Mouse (Mus musculus) intestine, embryonic 15.5 days (tissue): Measurements from ENCODE around the gene Sumo2. TPM values are rescaled to one million over a fixed set of nuclear protein-coding genes. Genes with fewer than 3 reads are reported as not detected.

Experiments
- ATAC-seq: fragments of 200-750 bp; cut with Nextera tagmentation; 2 replicates; pipeline ENCODE4 v1.8.0; 2017; ENCODE audit warnings: moderate TSS enrichment, moderate library complexity
- H3K27ac ChIP-seq: fragments of 300-500 bp; sonication (generic); 2 replicates; pipeline ENCODE4 v1.5.1; 2015; ENCODE audit warnings: mild to moderate bottlenecking, inconsistent platforms
- H3K27me3 ChIP-seq: fragments of 300-500 bp; sonication (generic); replicated peaks from 2 replicates; pipeline ENCODE4 v1.6.1; 2015; ENCODE audit warnings: inconsistent platforms
- H3K36me3 ChIP-seq: fragments of 300-500 bp; sonication (generic); 2 replicates; pipeline ENCODE4 v1.6.1; 2015; ENCODE audit warnings: inconsistent platforms
- H3K4me1 ChIP-seq: fragments of 300-500 bp; sonication (generic); replicated peaks from 2 replicates; pipeline ENCODE4 v1.6.1; 2015; ENCODE audit warnings: inconsistent platforms
- H3K4me2 ChIP-seq: fragments of 300-500 bp; sonication (generic); replicated peaks from 2 replicates; pipeline ENCODE4 v1.6.1; 2015; ENCODE audit warnings: mild to moderate bottlenecking, inconsistent platforms
- H3K4me3 ChIP-seq: fragments of 300-500 bp; sonication (generic); replicated peaks from 2 replicates; pipeline ENCODE4 v1.5.1; 2015; ENCODE audit warnings: inconsistent platforms
- H3K9ac ChIP-seq: fragments of 300-500 bp; sonication (generic); 2 replicates; pipeline ENCODE4 v1.6.1; 2015; ENCODE audit warnings: inconsistent platforms
- H3K9me3 ChIP-seq: fragments of 300-500 bp; sonication (generic); 2 replicates; pipeline ENCODE4 v1.6.1; 2016; ENCODE audit warnings: inconsistent platforms
- WGBS: fragments of 180-500 bp; shearing (Covaris S2); methylation state at CpG from one replicate; pipeline ENCODE4 v1.1.7; 2015; 5-methylcytosine and 5-hydroxymethylcytosine counted together
- polyA plus RNA-seq: library from polyadenylated mRNA; unstranded; fragments of >200 nt; fragmentation: Nextera tagmentation; extraction: Ambion mirVana; gene quantifications from 2 replicates; pipeline ENCODE4 v1.2.1, GENCODE M21; 2015

Sumo2 gene
- 766 and 860 TPM in 2 replicates for polyA plus RNA-seq

DNA sequence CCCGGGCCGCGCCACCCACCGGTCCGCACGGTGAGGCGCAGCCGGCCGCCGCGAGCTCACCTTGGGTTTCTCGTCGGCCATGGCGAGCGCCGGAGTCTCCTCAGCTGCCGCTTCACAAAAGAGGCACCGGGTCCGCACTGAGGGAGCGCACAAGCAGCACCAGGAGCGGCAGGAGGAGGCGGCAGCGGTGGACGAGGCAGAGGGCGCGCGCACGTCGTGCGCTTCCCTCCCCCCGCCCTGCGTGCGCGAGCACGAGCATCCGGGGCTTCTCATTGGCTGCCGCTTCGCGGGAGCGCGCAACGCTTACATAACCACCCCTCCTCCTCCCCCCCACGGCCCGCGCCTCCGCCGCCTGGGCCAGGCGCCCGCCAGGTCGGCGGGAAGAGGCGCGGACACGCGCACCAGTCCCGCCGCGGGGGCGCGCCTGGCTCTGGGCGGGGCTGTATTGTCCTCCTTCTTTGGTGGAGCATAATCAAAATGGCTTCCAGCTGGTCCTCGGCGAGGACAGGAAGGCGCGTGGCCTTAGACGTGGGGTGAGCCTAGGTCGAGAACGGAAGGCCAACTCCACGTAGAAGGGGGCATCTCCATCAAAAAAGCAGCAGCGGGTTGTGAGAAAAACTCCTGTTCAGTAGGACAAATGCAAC, at the start of gene Sumo2:
Sumo2 (minus strand) TSS at position 239 of the 644 bp plus-strand sequence.
- WGBS: 2% methylated on average over 69 of the region's 70 CpGs
- peak; percentile 96 for ATAC-seq
- Histone ChIP-seq H3K27ac (peak within 1 kb of the TSS; percentile 100), H3K9me3 (no peaks in the 10 kb centered on the region), H3K36me3 (peaks cover 17% of the 10 kb centered on the region), H3K4me1 (0 out of 2 replicates have a peak, but pooled peaks cover 6% of the 10 kb centered on the region), H3K4me3 (peak within 1 kb of the TSS; percentile 94), H3K27me3 (no peaks in the 10 kb centered on the region), H3K4me2 (peak within 1 kb of the TSS; percentile 68), H3K9ac (peak within 1 kb of the TSS; percentile 98)

DNA sequence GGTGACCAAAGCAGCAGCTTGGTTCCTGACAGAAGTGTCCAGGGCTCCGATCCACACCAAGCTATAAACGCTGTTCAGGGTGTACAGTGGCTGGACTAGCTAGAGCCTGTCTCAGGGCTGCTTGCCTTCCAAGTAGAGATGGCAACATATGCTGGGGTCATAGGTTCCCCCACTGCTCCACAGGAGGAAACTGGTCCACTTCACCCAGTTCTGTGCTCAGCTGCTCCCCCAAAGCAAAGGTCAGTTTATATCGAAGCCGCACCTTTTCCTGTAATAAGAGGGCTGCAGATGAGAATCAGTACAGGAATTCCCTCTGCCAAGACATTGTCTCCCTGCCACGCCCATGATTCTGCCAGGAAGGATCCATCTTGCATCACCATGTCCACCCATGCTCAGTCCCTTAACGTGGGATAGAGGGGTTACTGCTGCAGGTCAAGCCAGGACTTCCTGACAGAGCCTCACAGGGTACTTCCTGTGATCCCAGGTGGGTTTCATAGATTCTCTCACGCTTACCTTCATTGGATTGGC, 49.6 kb upstream of the Sumo2 start:
- Histone ChIP-seq H3K27ac (no peak overlapping the region), H3K9me3 (no peaks in the 10 kb centered on the region), H3K36me3 (peaks cover 86% of the 10 kb centered on the region), H3K4me3 (no peak overlapping the region), H3K4me1 (no peaks in the 10 kb centered on the region), H3K9ac (no peak overlapping the region), H3K27me3 (no peaks in the 10 kb centered on the region), H3K4me2 (no peak overlapping the region)
- no peak for ATAC-seq
- 85% methylated on average over 7 of the region's 7 CpGs for WGBS

DNA sequence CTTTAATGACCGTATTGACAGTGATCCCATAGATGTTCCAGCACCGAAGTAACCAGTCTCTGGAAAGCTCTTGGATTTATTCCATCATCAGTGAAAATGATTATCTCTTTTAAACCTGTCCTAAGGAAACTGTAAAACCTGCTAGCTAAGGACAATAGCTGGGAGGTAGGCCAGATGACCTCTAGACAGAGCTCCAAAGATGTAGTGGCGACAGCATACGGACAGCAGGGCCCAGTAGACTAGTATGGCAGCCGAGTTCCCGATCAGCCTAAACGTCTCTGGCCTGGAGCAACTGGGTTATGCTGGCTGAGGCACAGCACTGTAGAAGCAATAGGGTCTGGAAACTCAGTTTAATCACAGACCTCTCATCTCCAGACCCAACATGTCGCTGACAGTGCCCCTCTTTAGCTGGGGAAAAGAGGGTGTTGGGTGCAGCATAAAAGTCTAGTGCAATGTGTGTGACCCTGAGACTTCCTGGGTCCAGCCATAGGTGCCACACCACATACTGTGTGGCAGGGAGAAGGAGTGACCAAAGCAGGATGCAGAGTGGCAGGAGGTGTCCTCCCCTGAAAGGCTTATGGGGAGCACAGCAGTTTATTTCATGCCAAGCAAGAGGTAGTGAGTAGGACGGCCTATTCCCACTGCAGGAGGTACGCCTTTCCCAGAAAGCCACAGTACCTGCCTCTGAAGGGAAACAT, 48.4 kb upstream of the Sumo2 start:
- 86% methylated on average over 10 of the region's 10 CpGs for WGBS
- H3K4me2 ChIP-seq: no peak overlapping the region
- no peak overlapping the region for H3K27ac ChIP-seq
- H3K36me3 ChIP-seq: peaks cover 82% of the 10 kb centered on the region
- no peaks in the 10 kb centered on the region for H3K9me3 ChIP-seq
- H3K4me1 ChIP-seq: no peaks in the 10 kb centered on the region
- no peak overlapping the region for H3K4me3 ChIP-seq
- H3K9ac ChIP-seq: no peak overlapping the region
- ATAC-seq: no peak
- H3K27me3 ChIP-seq: no peaks in the 10 kb centered on the region

DNA sequence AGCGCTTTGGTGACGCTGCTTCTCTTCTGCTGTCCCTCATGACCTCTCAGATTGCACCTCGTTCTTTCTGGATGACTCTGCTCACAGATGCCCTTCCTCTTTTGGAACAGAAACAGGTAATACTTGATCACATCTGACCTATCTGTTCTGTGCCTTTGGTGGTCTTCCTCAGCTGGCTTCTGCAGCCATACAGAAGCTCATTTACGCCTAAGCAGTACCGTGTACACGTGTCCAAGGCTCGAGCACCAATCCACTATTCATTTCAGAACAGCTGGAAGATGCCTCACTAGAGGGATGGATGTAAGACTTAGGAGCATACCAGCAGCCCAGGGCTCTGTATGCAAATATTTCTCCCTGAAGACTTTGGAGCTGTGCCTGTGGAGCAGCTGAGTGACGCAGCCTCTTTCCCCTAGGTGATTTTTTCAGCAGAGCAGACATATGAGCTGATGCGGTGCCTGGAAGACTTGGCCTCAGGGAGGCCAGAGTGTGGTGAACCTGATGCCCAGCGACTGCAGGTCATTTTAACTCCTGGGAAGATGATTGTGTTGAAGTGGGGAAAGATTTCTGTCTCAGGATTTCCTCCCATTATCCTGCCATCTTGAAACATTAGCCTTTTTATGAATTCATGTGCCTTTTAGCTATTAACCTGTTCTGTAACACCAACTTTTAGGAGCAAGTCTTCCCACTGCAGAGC, 47.0 kb upstream of the Sumo2 start:
- H3K36me3 ChIP-seq: peaks cover 82% of the 10 kb centered on the region

DNA sequence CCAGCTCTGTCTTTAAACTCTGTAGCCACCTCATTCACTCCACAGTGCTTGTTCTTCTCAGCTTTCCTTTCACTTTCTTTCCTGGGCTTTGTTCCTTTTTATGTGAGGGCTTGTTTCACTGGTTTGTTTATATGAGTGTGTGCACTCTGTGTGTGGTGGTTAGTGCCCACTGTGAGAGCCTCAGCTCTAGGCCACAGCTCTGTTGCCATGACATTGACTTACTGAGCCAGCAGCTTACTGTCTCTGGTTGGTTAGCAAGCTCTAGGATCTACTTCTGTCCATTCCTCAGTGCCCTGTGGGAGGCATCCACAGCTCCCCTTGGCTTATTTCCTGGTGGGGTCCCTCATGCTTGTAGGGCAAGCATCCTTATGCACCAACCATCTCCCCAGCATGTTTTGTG, 43.0 kb upstream of the Sumo2 start:
- no peak overlapping the region for H3K9ac ChIP-seq
- no peaks in the 10 kb centered on the region for H3K27me3 ChIP-seq
- H3K36me3 ChIP-seq: peaks cover 48% of the 10 kb centered on the region
- no peaks in the 10 kb centered on the region for H3K4me1 ChIP-seq
- no peak overlapping the region for H3K27ac ChIP-seq
- no peak for ATAC-seq
- no peaks in the 10 kb centered on the region for H3K9me3 ChIP-seq
- H3K4me3 ChIP-seq: no peak overlapping the region
- no peak overlapping the region for H3K4me2 ChIP-seq

More for the DNA sequence above, 47.0 kb upstream of the Sumo2 start:
- 81% methylated on average over 10 of the region's 10 CpGs for WGBS
- Histone ChIP-seq H3K9me3 (no peaks in the 10 kb centered on the region), H3K27me3 (no peaks in the 10 kb centered on the region), H3K4me2 (no peak overlapping the region), H3K4me3 (no peak overlapping the region), H3K4me1 (no peaks in the 10 kb centered on the region), H3K27ac (no peak overlapping the region), H3K9ac (no peak overlapping the region)
- ATAC-seq: no peak

DNA sequence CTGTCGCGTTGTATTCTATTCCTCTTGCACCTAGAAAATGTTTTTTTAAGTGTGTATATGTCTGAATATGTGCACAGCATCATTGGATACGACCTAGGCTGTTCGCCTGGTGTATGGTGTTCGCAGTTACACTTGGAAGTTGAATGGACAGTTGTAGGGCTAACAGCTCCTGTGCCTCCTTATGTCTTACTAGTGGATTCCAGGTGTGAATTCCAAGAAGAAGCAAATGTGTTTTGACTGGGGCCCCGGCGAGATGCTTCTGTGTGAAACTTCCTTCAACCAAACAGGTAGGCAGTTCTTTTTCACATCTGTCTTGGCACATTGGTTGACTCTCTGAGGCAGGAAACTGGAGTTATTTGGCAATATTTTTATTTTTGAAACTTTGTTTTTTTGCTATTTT, 28.9 kb upstream of the Sumo2 start:
- H3K4me2 ChIP-seq: peak overlapping the region; percentile 74
- ATAC-seq: no peak
- 13% methylated on average over 7 of the region's 7 CpGs for WGBS

DNA sequence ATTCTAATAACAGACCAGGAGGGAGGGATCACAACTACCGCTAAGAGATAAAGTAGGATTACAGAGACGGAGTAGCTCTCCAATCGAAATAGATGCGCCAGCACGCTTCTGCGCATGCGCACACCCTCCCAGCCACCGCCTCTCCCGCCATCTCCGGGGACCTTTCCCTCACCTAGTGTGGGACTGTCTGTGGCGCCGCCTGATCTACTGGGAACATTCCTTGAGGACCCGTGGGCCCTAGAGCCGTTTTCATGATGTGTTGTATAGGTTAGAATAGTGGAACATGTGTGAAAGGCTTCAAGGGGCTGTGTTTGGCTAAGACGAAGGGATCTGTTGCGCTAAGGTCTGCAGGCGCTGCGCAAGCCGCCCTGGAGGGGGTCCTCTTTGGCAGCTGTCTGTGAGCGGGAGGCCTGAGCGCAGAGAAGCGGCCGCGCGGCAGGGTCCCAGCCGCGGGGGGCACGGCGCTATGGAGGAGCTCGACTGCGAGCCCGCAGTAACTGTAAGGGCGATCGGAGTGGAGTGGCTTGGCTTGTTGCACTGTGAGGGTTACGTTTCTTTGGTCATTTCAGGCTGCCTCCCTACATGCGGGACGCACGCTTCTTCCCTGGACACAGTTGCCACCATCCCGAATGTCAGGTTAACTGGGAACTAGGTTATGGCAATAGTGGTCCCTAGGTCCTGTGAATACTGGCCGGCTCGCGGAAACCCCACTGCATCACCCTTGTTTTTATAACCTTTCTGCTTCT, 28.2 kb upstream of the Sumo2 start, which contains the start of gene Nup85:
Nup85 (plus strand) TSS at position 371 of the 746 bp plus-strand sequence.
- H3K36me3 ChIP-seq: peaks cover 22% of the 10 kb centered on the region
- peak within 1 kb of the TSS; percentile 88 for H3K4me3 ChIP-seq
- H3K27me3 ChIP-seq: no peaks in the 10 kb centered on the region
- peak within 1 kb of the TSS; percentile 70 for H3K9ac ChIP-seq
- under 1% methylated on average over 42 of the region's 42 CpGs for WGBS
- ATAC-seq: peak; percentile 96
- H3K4me1 ChIP-seq: 0 out of 2 replicates have a peak, but pooled peaks cover 12% of the 10 kb centered on the region
- no peaks in the 10 kb centered on the region for H3K9me3 ChIP-seq
- peak within 1 kb of the TSS; percentile 74 for H3K4me2 ChIP-seq
- peak within 1 kb of the TSS; percentile 80 for H3K27ac ChIP-seq

More for the DNA sequence above, 28.9 kb upstream of the Sumo2 start:
- Histone ChIP-seq H3K27me3 (no peaks in the 10 kb centered on the region), H3K9me3 (no peaks in the 10 kb centered on the region), H3K9ac (peak overlapping the region; percentile 70), H3K27ac (no peak overlapping the region), H3K36me3 (peaks cover 30% of the 10 kb centered on the region), H3K4me3 (peak overlapping the region; percentile 88), H3K4me1 (0 out of 2 replicates have a peak, but pooled peaks cover 12% of the 10 kb centered on the region)

DNA sequence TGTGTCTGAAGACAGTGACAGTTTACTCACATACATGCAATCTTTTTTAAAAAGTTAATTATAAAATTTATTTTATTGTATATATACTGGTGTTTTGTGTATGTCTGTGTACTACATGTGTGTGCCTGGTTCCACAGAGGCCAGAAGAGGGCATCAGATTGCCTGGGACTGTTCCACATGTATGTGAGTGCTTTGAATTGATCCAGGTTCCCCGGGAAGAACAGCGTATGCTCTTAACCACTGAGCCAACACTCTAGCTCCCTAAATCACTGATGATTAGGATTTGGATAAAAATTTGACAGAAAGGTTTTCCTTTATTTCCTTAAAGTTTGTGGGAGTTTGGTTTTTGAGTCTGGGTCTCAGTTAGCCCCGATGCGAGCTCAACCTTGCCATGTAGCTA, 27.3 kb upstream of the Sumo2 start:
- 45% methylated on average over 4 of the region's 4 CpGs for WGBS
- peak overlapping the region; percentile 88 for H3K4me3 ChIP-seq
- H3K27ac ChIP-seq: peak overlapping the region; percentile 80; the same call in 1 of the 2 replicates
- no peaks in the 10 kb centered on the region for H3K9me3 ChIP-seq
- H3K4me2 ChIP-seq: peak overlapping the region; percentile 74
- H3K36me3 ChIP-seq: peaks cover 14% of the 10 kb centered on the region
- H3K4me1 ChIP-seq: 0 out of 2 replicates have a peak, but pooled peaks cover 12% of the 10 kb centered on the region
- H3K9ac ChIP-seq: peak overlapping the region; percentile 70
- H3K27me3 ChIP-seq: no peaks in the 10 kb centered on the region
- 0 out of 2 replicates have a peak, but pooled peaks have one; percentile 30 for ATAC-seq

DNA sequence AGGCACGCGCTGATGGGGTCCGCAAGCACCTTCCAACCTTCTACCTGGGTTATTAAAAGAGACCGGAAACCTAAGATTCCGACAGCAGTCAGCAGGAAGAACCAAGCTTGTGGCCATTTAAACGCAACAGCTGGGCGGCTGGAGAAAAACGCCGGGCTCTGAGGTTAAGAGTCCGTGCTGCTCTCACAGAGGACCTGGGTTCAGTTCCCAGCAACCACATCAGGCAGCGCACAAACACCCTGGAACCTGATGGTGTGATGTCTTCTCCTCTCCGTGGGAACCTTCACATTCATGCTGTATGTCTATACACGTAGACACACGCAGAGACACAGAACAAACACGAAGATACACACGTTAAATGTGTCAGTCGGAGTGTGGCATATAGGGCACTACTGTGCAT, 19.6 kb upstream of the Sumo2 start:
- Histone ChIP-seq H3K9ac (no peak overlapping the region), H3K4me3 (no peak overlapping the region), H3K4me2 (no peak overlapping the region), H3K36me3 (no peaks in the 10 kb centered on the region), H3K27ac (no peak overlapping the region), H3K4me1 (no peaks in the 10 kb centered on the region), H3K9me3 (no peaks in the 10 kb centered on the region), H3K27me3 (no peaks in the 10 kb centered on the region)
- WGBS: 77% methylated on average over 17 of the region's 17 CpGs
- no peak for ATAC-seq

DNA sequence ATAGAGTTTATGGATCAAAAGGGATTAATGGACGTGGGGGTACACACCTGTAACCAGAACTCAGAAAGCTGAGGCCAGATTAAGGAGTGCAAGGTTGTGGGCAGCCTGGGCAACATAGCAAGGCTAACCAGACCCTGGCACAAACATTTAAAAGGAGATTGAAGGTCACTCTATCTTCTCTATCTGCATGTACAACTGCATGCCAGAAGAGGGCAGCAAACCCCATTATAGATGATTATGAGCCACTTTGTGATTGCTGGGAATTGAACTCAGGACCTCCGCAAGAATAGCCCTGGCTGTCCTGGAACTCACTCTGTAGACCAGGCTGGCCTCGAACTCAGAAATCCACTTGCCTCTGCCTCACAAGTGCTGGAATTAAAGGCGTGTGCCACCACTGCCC, 16.7 kb upstream of the Sumo2 start:
- H3K36me3 ChIP-seq: no peaks in the 10 kb centered on the region
- no peak overlapping the region for H3K9ac ChIP-seq
- H3K27me3 ChIP-seq: no peaks in the 10 kb centered on the region
- H3K4me1 ChIP-seq: no peaks in the 10 kb centered on the region
- no peaks in the 10 kb centered on the region for H3K9me3 ChIP-seq
- no peak overlapping the region for H3K27ac ChIP-seq
- ATAC-seq: no peak
- WGBS: 65% methylated on average over 4 of the region's 4 CpGs
- no peak overlapping the region for H3K4me2 ChIP-seq
- H3K4me3 ChIP-seq: no peak overlapping the region

DNA sequence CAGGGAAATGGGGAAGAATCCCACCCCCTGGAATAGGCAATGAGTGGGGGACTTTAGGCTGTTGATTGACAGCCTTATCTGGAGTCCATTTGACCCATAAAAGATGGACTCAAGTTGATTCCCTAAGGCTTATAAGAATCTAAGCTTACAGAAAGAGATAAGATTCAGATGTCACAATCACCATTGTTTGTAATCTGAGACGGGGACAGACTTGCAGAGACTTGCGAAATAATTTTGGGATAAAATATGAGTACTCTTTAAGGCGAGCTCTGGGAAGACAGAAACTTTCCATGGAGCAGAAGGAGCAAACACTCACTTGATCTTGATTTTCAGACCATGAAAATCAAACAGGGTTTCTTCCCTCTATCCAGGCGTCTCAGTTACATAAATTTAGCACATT, 7.5 kb upstream of the Sumo2 start:
- no peak overlapping the region for H3K4me2 ChIP-seq
- no peaks in the 10 kb centered on the region for H3K36me3 ChIP-seq
- H3K4me3 ChIP-seq: no peak overlapping the region
- no peak for ATAC-seq
- H3K9me3 ChIP-seq: no peaks in the 10 kb centered on the region
- H3K9ac ChIP-seq: no peak overlapping the region
- no peaks in the 10 kb centered on the region for H3K27me3 ChIP-seq
- no peak overlapping the region for H3K27ac ChIP-seq
- WGBS: 68% methylated on average over 4 of the region's 4 CpGs
- no peaks in the 10 kb centered on the region for H3K4me1 ChIP-seq
